Mouse (Mus musculus): ENCODE results near the gene Dazap2. TPM values are rescaled to one million over a fixed set of nuclear protein-coding genes. Genes with fewer than 3 reads are reported as not detected.

Dazap2 gene
- total and polyA plus RNA-seq, 2 experiments from 2014 or later: 92.3 to 162 TPM

GRCm38 (mm10) chr15:100665411-100666218, 50.5 kb downstream of the Dazap2 start:
- no peak for TF ChIP-seq CTCF (IDR thresholded peaks at IDR 0.05; ENCODE audit: low read depth)
- H3K4me3 ChIP-seq (ENCODE audit: low read depth, low read length): no peak overlapping the region
- H3K27ac ChIP-seq (ENCODE audit: low read depth, low read length): no peak overlapping the region
- H3K36me3 ChIP-seq (ENCODE audit: insufficient read depth): no peaks in the 10 kb centered on the region
- DNase-seq (peak; percentile 34), ATAC-seq (no peak)
- H3K9ac ChIP-seq: no peak overlapping the region
- no peaks in the 10 kb centered on the region for H3K4me1 ChIP-seq (ENCODE audit: insufficient read depth)
- no peaks in the 10 kb centered on the region for H3K27me3 ChIP-seq (ENCODE audit: insufficient read depth, low read length)
- H3K4me2 ChIP-seq (ENCODE audit: low read depth): no peak overlapping the region
- 36% methylated on average over 9 of the region's 9 CpGs for WGBS
- no peaks in the 10 kb centered on the region for H3K9me3 ChIP-seq (ENCODE audit: low read length)

GRCm38 (mm10) chr15:100666219-100666696, 51.1 kb downstream of the Dazap2 start:
- no peak for ATAC-seq
- Histone ChIP-seq H3K36me3 (ENCODE audit: insufficient read depth) (no peaks in the 10 kb centered on the region), H3K27me3 (ENCODE audit: insufficient read depth, low read length) (no peaks in the 10 kb centered on the region), H3K9ac (no peak overlapping the region), H3K9me3 (ENCODE audit: low read length) (no peaks in the 10 kb centered on the region), H3K4me1 (ENCODE audit: insufficient read depth) (no peaks in the 10 kb centered on the region), H3K27ac (ENCODE audit: low read depth, low read length) (no peak overlapping the region), H3K4me2 (ENCODE audit: low read depth) (no peak overlapping the region), H3K4me3 (ENCODE audit: low read depth, low read length) (no peak overlapping the region)
- DNase-seq: no peak
- 12% methylated on average over 7 of the region's 7 CpGs for WGBS
- no peak for TF ChIP-seq CTCF (IDR thresholded peaks at IDR 0.05; ENCODE audit: low read depth)

GRCm38 (mm10) chr15:100666851-100667250, 51.7 kb downstream of the Dazap2 start:
- H3K27me3 ChIP-seq (ENCODE audit: insufficient read depth, low read length): no peaks in the 10 kb centered on the region
- TF ChIP-seq CTCF (IDR thresholded peaks at IDR 0.05; ENCODE audit: low read depth): no peak
- 46% methylated on average over 12 of the region's 12 CpGs for WGBS
- ATAC-seq (no peak), DNase-seq (no peak)
- H3K27ac ChIP-seq (ENCODE audit: low read depth, low read length): no peak overlapping the region
- no peak overlapping the region for H3K9ac ChIP-seq
- no peaks in the 10 kb centered on the region for H3K36me3 ChIP-seq (ENCODE audit: insufficient read depth)
- no peak overlapping the region for H3K4me2 ChIP-seq (ENCODE audit: low read depth)
- no peaks in the 10 kb centered on the region for H3K4me1 ChIP-seq (ENCODE audit: insufficient read depth)
- H3K9me3 ChIP-seq (ENCODE audit: low read length): no peaks in the 10 kb centered on the region
- no peak overlapping the region for H3K4me3 ChIP-seq (ENCODE audit: low read depth, low read length)

- no peak overlapping the region for H3K4me3 ChIP-seq (ENCODE audit: low read depth, low read length)
These were observed 52.3 kb downstream of the Dazap2 start for GRCm38 (mm10) chr15:100667420-100667819.

GRCm38 (mm10) chr15:100667871-100668545, 52.9 kb downstream of the Dazap2 start:
- WGBS: 87% methylated on average over 5 of the region's 5 CpGs
- no peak for ATAC-seq
- Histone ChIP-seq H3K36me3 (ENCODE audit: insufficient read depth) (no peaks in the 10 kb centered on the region), H3K4me3 (ENCODE audit: low read depth, low read length) (no peak overlapping the region), H3K27me3 (ENCODE audit: insufficient read depth, low read length) (no peaks in the 10 kb centered on the region), H3K9ac (no peak overlapping the region), H3K27ac (ENCODE audit: low read depth, low read length) (no peak overlapping the region), H3K4me1 (ENCODE audit: insufficient read depth) (no peaks in the 10 kb centered on the region), H3K9me3 (ENCODE audit: low read length) (no peaks in the 10 kb centered on the region), H3K4me2 (ENCODE audit: low read depth) (no peak overlapping the region)
- TF ChIP-seq CTCF (IDR thresholded peaks at IDR 0.05; ENCODE audit: low read depth): no peak
- DNase-seq: no peak

More at GRCm38 (mm10) chr15:100667420-100667819, 52.3 kb downstream of the Dazap2 start:
- no peak overlapping the region for H3K27ac ChIP-seq (ENCODE audit: low read depth, low read length)
- H3K9me3 ChIP-seq (ENCODE audit: low read length): no peaks in the 10 kb centered on the region
- TF ChIP-seq CTCF (IDR thresholded peaks at IDR 0.05; ENCODE audit: low read depth): no peak
- no peaks in the 10 kb centered on the region for H3K36me3 ChIP-seq (ENCODE audit: insufficient read depth)
- H3K9ac ChIP-seq: no peak overlapping the region
- 70% methylated on average over 6 of the region's 6 CpGs for WGBS
- H3K4me1 ChIP-seq (ENCODE audit: insufficient read depth): no peaks in the 10 kb centered on the region
- no peak overlapping the region for H3K4me2 ChIP-seq (ENCODE audit: low read depth)
- DNase-seq: no peak
- H3K27me3 ChIP-seq (ENCODE audit: insufficient read depth, low read length): no peaks in the 10 kb centered on the region
- no peak for ATAC-seq

- H3K36me3 ChIP-seq (ENCODE audit: insufficient read depth): no peaks in the 10 kb centered on the region
- 92% methylated on average over 20 of the region's 20 CpGs for WGBS
- H3K27ac ChIP-seq (ENCODE audit: low read depth, low read length): no peak within 1 kb of the TSS
- no peaks in the 10 kb centered on the region for H3K4me1 ChIP-seq (ENCODE audit: insufficient read depth)
- no peak within 1 kb of the TSS for H3K4me3 ChIP-seq (ENCODE audit: low read depth, low read length)
- ATAC-seq (no peak), DNase-seq (no peak)
- no peaks in the 10 kb centered on the region for H3K27me3 ChIP-seq (ENCODE audit: insufficient read depth, low read length)
- no peak for TF ChIP-seq CTCF (IDR thresholded peaks at IDR 0.05; ENCODE audit: low read depth)
- H3K9me3 ChIP-seq (ENCODE audit: low read length): no peaks in the 10 kb centered on the region
- no peak within 1 kb of the TSS for H3K9ac ChIP-seq
- no peak within 1 kb of the TSS for H3K4me2 ChIP-seq (ENCODE audit: low read depth)
These were observed 54.2 kb downstream of the Dazap2 start, which contains the start of gene Bin2 for GRCm38 (mm10) chr15:100669337-100669736. Gene Bin2 (minus strand): TSS chr15:100669553.

GRCm38 (mm10) chr15:100670004-100670403, 54.9 kb downstream of the Dazap2 start:
- H3K27ac ChIP-seq (ENCODE audit: low read depth, low read length): no peak overlapping the region
- H3K36me3 ChIP-seq (ENCODE audit: insufficient read depth): no peaks in the 10 kb centered on the region
- H3K4me2 ChIP-seq (ENCODE audit: low read depth): no peak overlapping the region
- H3K4me3 ChIP-seq (ENCODE audit: low read depth, low read length): no peak overlapping the region
- TF ChIP-seq CTCF (IDR thresholded peaks at IDR 0.05; ENCODE audit: low read depth): no peak
- no peaks in the 10 kb centered on the region for H3K27me3 ChIP-seq (ENCODE audit: insufficient read depth, low read length)
- DNase-seq (no peak), ATAC-seq (no peak)
- WGBS: 78% methylated on average over 8 of the region's 8 CpGs
- no peaks in the 10 kb centered on the region for H3K4me1 ChIP-seq (ENCODE audit: insufficient read depth)
- H3K9me3 ChIP-seq (ENCODE audit: low read length): no peaks in the 10 kb centered on the region
- no peak overlapping the region for H3K9ac ChIP-seq

Small RNAs within 50 kb of the gene (microRNA-seq; reads per million reads assigned to microRNA genes)
- gene Mir6961: 0 reads per million in 2 experiments

Other genes starting within 250 kb of the Dazap2 start
- gene Gm5475, start 193.2 kb upstream of the Dazap2 start, total RNA-seq (2014; rRNA removed): 0.08 TPM in 1 of 2 replicates, not detected in the other
- 0.09 and 0.10 TPM in 2 replicates for gene Gm5475, start 193.2 kb upstream of the Dazap2 start, polyA plus RNA-seq (2015; fragmentation: Nextera tagmentation; extraction: Ambion mirVana)
- 23.2 and 36.8 TPM in 2 replicates for gene Slc11a2, start 190.3 kb upstream of the Dazap2 start, total RNA-seq (2014; rRNA removed)
- 17.2 and 17.6 TPM in 2 replicates for gene Slc11a2, start 190.3 kb upstream of the Dazap2 start, polyA plus RNA-seq (2015; fragmentation: Nextera tagmentation; extraction: Ambion mirVana)
- gene Letmd1, start 146.3 kb upstream of the Dazap2 start, total RNA-seq (2014; rRNA removed): 70.5 and 87.8 TPM in 2 replicates
- 45.3 and 52.5 TPM in 2 replicates for gene Letmd1, start 146.3 kb upstream of the Dazap2 start, polyA plus RNA-seq (2015; fragmentation: Nextera tagmentation; extraction: Ambion mirVana)
- 56.8 and 67.1 TPM in 2 replicates for gene Csrnp2, start 119.9 kb upstream of the Dazap2 start, total RNA-seq (2014; rRNA removed)
- 29.4 and 36.3 TPM in 2 replicates for gene Csrnp2, start 119.9 kb upstream of the Dazap2 start, polyA plus RNA-seq (2015; fragmentation: Nextera tagmentation; extraction: Ambion mirVana)
- 25.5 and 34.5 TPM in 2 replicates for gene Tfcp2, start 63.3 kb upstream of the Dazap2 start, total RNA-seq (2014; rRNA removed)
- gene Tfcp2, start 63.3 kb upstream of the Dazap2 start, polyA plus RNA-seq (2015; fragmentation: Nextera tagmentation; extraction: Ambion mirVana): 18.2 and 29.0 TPM in 2 replicates
- gene Pou6f1, start 15.4 kb upstream of the Dazap2 start, total RNA-seq (2014; rRNA removed): 72.4 and 77.4 TPM in 2 replicates
- gene Pou6f1, start 15.4 kb upstream of the Dazap2 start, polyA plus RNA-seq (2015; fragmentation: Nextera tagmentation; extraction: Ambion mirVana): 32.2 and 33.3 TPM in 2 replicates
- gene Smagp, start 21.6 kb downstream of the Dazap2 start, total RNA-seq (2014; rRNA removed): 2.3 and 6.2 TPM in 2 replicates
- gene Smagp, start 21.6 kb downstream of the Dazap2 start, polyA plus RNA-seq (2015; fragmentation: Nextera tagmentation; extraction: Ambion mirVana): 3.9 TPM in 2 replicates
- 1.4 and 1.6 TPM in 2 replicates for gene Bin2, start 54.2 kb downstream of the Dazap2 start, total RNA-seq (2014; rRNA removed)
- 0.58 and 1.4 TPM in 2 replicates for gene Bin2, start 54.2 kb downstream of the Dazap2 start, polyA plus RNA-seq (2015; fragmentation: Nextera tagmentation; extraction: Ambion mirVana)
- gene Cela1, start 72.6 kb downstream of the Dazap2 start, total RNA-seq (2014; rRNA removed): 0.62 and 5.1 TPM in 2 replicates
- gene Cela1, start 72.6 kb downstream of the Dazap2 start, polyA plus RNA-seq (2015; fragmentation: Nextera tagmentation; extraction: Ambion mirVana): 0.81 and 1.2 TPM in 2 replicates
- 0.77 and 1.5 TPM in 2 replicates for gene Galnt6, start 114.0 kb downstream of the Dazap2 start, total RNA-seq (2014; rRNA removed)
- gene Galnt6, start 114.0 kb downstream of the Dazap2 start, polyA plus RNA-seq (2015; fragmentation: Nextera tagmentation; extraction: Ambion mirVana): 0.24 and 0.47 TPM in 2 replicates
- 17.8 and 38.3 TPM in 2 replicates for gene Slc4a8, start 146.4 kb downstream of the Dazap2 start, total RNA-seq (2014; rRNA removed)
- gene Slc4a8, start 146.4 kb downstream of the Dazap2 start, polyA plus RNA-seq (2015; fragmentation: Nextera tagmentation; extraction: Ambion mirVana): 30.3 and 31.2 TPM in 2 replicates